Mouse (Mus musculus) mesoderm, embryonic 11.5 days (tissue): ENCODE measurements around the gene Steap4.
"Not testable (repeated sequence)": the region's sequence is repeated elsewhere in the genome, so short reads cannot be mapped to it uniquely, and the experiment has no call there.

Source experiments
- DNase-seq: peaks from one replicate; pipeline ENCODE4 v3.0.0-alpha.2; 2012; ENCODE audit warnings: low read depth, low spot score

Steap4 gene

DNA sequence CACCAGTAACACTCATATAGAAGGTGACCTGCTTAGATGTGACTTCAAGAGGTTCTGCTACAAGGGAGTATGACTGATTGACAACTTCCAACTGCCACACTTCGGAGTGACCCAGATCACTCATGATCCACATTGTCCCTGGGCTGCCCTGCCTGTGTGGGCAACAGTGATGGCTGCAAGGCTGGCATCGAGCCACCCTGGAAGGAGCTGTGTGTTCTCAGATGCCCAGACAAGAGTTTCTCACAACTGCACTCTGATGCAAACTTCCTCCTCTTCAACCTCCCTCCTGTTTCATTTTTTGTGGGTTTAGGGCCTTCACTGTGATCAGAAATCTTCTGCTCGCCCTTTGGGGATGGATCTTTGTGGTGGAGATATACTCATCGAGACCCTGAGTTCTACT is 28.2 kb downstream of the Steap4 start:
- DNase-seq = no peak

DNA sequence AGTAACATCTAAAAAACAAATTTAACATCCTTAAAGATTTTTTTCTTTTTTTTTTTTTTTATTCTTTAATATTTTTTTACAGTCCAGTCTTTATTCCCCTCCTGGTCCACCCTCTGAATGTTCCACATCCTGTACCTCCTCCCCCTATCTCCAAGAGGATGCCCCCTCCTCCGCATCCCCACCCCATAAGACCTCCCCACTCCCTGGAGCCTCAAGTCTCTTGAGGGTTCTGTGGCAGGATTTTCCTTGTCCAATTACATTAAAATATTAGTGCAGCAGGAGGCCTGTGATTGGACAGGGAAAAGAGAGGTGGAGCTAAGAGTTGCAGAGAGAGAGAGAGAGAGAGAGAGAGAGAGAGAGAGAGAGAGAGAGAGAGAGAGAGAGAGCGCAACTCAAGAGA is 31.4 kb downstream of the Steap4 start:
- not testable (repeated sequence) for DNase-seq

DNA sequence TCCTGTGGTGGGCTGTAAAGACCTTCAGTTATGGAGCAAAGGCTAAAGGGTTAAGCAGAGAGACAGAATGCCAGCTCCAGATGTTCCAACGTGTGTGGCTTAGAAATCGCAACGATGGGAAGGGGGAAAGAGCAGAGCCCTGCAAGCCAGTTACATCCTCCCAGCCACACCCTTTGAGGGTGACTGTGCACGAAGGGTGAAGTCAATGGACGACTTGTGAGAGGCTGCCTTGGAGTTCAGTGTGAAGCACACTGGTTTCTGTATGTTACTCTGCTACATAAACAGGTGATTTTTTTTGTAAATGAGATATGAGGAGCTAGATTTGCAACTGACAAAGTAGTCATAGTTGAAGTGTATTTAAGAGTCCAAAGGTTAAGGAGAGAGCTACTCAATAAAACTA is 33.5 kb downstream of the Steap4 start:
- DNase-seq = no peak

DNA sequence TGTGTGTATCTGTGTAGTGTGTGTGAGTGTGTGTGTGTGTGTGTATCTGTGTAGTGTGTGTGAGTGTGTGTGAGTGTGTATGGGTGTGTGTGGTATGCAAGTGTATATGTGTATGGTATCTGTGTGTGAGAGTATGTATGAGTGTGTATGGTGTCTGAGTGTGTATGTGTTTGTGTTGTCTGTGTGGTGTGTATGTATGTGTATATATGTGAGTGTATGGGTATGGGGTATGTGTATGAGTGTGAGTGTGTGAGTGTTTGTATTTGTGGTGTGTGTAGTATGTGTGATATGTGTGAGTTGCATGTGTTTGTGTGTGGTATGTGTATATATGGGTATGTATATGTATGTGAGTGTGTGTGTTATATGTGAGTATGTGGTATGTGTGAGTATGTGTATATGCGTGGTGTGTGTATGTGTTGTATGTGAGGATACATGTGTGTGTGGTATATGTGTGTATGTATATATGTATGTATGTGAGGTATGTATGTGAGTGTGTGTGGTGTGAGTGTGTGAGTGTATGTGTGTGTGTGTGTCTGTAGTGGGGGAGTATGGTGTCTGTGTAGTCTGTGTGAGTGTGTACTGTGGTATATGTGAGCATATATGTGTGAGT is 35.1 kb downstream of the Steap4 start:
- no peak for DNase-seq

DNA sequence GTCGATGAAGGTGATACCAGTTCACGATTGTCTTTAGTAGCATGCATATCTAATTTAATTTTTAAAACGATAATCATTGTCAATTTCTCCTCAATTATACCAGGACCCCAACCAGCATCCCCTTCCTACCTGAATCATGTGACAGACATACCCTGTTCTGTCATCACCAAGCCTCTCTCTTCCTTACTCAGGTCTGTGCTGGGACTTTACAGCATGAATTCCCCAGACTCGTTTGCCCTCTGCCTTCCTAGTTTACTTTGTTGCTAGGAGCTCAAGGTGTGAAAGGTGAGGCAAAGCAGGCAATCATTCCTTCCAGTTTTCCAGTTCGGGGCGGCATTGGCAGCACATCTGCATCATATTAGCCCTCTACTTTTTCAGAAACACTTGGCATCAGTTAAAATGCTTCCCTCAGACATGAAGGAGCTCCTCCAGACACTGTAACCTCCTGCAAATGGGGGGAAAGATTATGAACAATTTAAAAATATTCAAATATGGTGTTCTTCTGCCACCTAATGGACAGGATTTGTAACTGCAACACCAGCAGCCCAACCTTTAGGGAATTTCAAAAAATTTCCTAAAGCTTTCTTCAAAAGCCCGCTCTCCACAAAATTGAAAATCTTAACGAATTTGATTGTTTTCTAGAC is 36.3 kb downstream of the Steap4 start:
- peak; percentile 64 for DNase-seq

DNA sequence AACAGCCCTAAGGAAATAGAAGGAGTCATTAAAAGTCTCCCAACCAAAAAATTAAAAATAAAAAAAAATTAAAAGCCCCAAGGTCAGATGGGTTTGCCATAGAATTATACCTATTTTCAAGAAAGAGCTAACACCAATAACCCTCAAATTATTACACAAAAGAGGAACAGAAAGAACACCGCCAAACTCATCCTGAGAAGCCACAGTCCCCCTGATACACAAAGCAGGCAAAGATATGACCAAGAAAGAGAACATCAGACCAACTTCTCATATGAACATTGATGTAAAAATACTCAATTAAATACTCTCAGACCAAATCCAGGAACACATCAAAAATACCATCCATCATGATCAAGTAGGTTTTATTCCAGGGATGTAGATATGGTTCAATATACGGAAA is 36.8 kb downstream of the Steap4 start:
- no peak for DNase-seq

DNA sequence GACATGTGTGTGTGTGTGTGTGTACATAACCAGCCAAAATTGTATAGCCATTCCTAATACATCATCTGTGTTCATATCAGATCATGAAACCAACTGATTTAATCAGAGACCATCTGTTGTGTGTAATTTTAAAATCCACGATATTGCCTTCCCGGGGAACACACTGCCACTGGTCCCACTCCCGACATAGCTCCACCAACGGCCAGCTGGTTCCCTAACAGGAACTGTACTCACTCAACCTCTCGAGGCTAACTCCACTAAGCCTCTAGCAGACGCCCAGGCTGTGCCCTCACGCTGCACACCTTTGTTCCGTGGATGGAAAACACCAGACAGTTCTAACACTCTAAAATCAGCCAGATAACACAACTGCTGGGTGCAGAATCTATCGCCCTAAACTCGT is 40.2 kb downstream of the Steap4 start:
- no peak for DNase-seq

DNA sequence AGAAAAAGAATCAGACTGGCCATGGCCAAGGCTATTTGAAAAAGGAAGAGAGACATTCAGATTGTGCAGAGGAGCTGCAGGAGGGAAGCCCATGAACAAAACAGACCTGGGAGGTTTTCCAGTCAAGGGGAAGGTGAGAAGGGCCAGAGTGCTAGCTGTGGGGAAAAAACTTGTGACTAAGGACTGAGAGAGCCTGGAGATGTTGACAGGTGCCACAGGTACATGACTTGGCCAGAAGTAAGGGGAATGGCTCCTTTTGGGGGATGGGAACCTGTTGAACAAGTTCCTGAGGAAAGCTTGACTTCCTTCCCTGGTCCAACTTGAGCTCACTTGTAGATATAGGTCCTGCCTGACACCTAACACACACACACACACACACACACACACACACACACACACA is 42.6 kb downstream of the Steap4 start:
- no peak for DNase-seq

DNA sequence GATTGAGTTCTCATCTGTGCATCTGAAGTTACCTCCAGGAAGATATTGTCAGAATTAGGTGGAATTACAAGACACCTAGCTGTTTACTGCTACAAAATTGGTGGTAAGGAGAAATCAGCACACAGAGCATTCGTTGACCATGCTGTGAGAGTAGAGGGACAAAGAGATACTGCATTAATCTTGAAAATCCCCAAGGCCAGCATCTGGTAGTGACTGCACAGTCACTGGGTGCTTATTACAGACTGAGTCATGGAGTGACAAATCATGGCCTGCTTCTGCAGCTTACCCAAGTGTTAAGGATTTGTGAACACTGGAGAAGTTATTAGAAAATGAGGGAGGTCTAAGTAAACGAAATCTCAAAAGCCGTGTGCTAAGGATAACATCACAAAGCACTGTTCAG is 53.0 kb downstream of the Steap4 start:
- DNase-seq = no peak
